Mouse (Mus musculus): ENCODE results near the gene 2010111I01Rik.

DNA sequence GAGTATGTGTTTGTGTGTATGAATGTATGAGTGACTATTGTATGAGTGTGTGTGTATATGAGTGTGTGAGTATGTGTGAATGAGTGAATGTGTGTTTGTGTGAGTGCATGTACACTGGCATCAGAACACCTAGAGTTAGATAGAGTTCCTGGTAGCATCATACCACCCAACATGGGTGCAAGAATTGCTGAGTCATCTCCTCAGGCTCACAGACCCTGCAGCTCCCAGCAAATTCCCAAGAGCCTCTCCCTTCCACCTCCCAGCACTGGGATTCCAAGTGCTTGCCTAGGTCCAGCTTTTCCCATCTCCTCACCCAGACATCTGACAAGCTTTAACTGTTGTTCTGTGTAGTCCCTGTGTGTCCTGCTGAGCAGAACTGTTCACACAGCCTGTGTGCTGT lies 251.8 kb downstream of the 2010111I01Rik start:
- TF ChIP-seq CTCF (IDR thresholded peaks at IDR 0.05; ENCODE audit: low read depth, low read length) (no peak), POLR2A (IDR thresholded peaks at IDR 0.05; ENCODE audit: insufficient read depth, low read length) (no peak), EP300 (IDR thresholded peaks at IDR 0.05; ENCODE audit: insufficient read depth, low read depth, low read length) (no peak)
